Mouse (Mus musculus) embryonic facial prominence, embryonic 11.5 days (tissue): ENCODE data around the gene Fthl17b. TPM values are rescaled to one million over a fixed set of nuclear protein-coding genes. Genes with fewer than 3 reads are reported as not detected.
A peak's percentile ranks its signal among the peaks of the same experiment; 100 is the strongest.
"Not testable (repeated sequence)": the region's sequence is repeated elsewhere in the genome, so short reads cannot be mapped to it uniquely, and the experiment has no call there.

Source experiments
- ATAC-seq: fragments of 200-750 bp; cut with Nextera tagmentation; replicated peaks from 2 replicates; pipeline ENCODE4 v1.8.0; 2017; ENCODE audit warnings: low read depth; ENCODE audit not compliant: insufficient number of reproducible peaks, low FRiP score, low TSS enrichment
- DNase-seq: peaks from one replicate; pipeline ENCODE4 v3.0.0-alpha.2; 2015; ENCODE audit warnings: low spot score
- H3K27ac ChIP-seq: fragments of 300-500 bp; sonication (generic); replicated peaks from 2 replicates; pipeline ENCODE4 v1.5.1; 2014; ENCODE audit warnings: mild to moderate bottlenecking, low read depth, low read length, control low read depth
- H3K27me3 ChIP-seq: fragments of 300-500 bp; sonication (generic); 2 replicates; pipeline ENCODE4 v1.6.1; 2014; ENCODE audit warnings: mild to moderate bottlenecking, low read length, moderate library complexity, mixed read lengths; ENCODE audit not compliant: control insufficient read depth, insufficient read depth
- H3K36me3 ChIP-seq: fragments of 300-500 bp; sonication (generic); replicated peaks from 2 replicates; pipeline ENCODE4 v1.6.1; 2014; ENCODE audit warnings: low read depth, mild to moderate bottlenecking, low read length, moderate library complexity, mixed read lengths; ENCODE audit not compliant: control insufficient read depth, insufficient read depth
- H3K4me1 ChIP-seq: fragments of 300-500 bp; sonication (generic); 2 replicates; pipeline ENCODE4 v1.6.1; 2014; ENCODE audit warnings: low read length, mixed read lengths; ENCODE audit not compliant: control insufficient read depth, insufficient read depth
- H3K4me2 ChIP-seq: fragments of 300-500 bp; sonication (generic); 2 replicates; pipeline ENCODE4 v1.6.1; 2014; ENCODE audit warnings: low read depth, mild to moderate bottlenecking, control low read depth, low read length, moderate library complexity
- H3K4me3 ChIP-seq: fragments of 300-500 bp; sonication (generic); 2 replicates; pipeline ENCODE4 v1.5.1; 2014; ENCODE audit warnings: low read depth, low read length, control low read depth
- H3K9ac ChIP-seq: fragments of 300-500 bp; sonication (generic); replicated peaks from 2 replicates; pipeline ENCODE4 v1.6.1; 2014; ENCODE audit warnings: mild to moderate bottlenecking, control low read depth, low read length
- H3K9me3 ChIP-seq: fragments of 300-500 bp; sonication (generic); replicated peaks from 2 replicates; pipeline ENCODE4 v1.6.1; 2016; ENCODE audit warnings: mild to moderate bottlenecking, low read length, inconsistent platforms, mixed read lengths; ENCODE audit not compliant: control insufficient read depth
- WGBS: fragments of 180-500 bp; shearing (Covaris S2); extraction: QIAGEN DNeasy Blood & Tissue Kit; methylation state at CpG from one replicate; pipeline ENCODE4 v1.1.7; 2014; 5-methylcytosine and 5-hydroxymethylcytosine counted together
- polyA plus RNA-seq: library from polyadenylated mRNA; unstranded; fragments of >200 nt; fragmentation: Nextera tagmentation; extraction: Ambion mirVana; gene quantifications from 2 replicates; pipeline ENCODE4 v1.2.1, GENCODE M21; 2014

Fthl17b gene
- polyA plus RNA-seq, result not detected in 2 replicates

GRCm38 (mm10) chrX:8962875-8963274, at the start of gene Fthl17b:
TSS of gene Fthl17b (minus strand) at chrX:8962975.
- H3K4me3 ChIP-seq, H3K4me2 ChIP-seq, H3K4me1 ChIP-seq, H3K27ac ChIP-seq, H3K9ac ChIP-seq, H3K36me3 ChIP-seq, DNase-seq, ATAC-seq, H3K9me3 ChIP-seq, H3K27me3 ChIP-seq: not testable (repeated sequence)
- 91% methylated on average over 4 of the region's 11 CpGs for WGBS

- H3K9me3 ChIP-seq, H3K4me2 ChIP-seq, H3K27ac ChIP-seq, H3K4me3 ChIP-seq, ATAC-seq, H3K9ac ChIP-seq, H3K4me1 ChIP-seq, H3K36me3 ChIP-seq, H3K27me3 ChIP-seq, DNase-seq: not testable (repeated sequence)
- no CpG with 5 or more reads among the region's 9 CpGs for whole genome bisulfite sequencing
Measured at GRCm38 (mm10) chrX:8986655-8987054, 23.9 kb upstream of the Fthl17b start, which contains the start of gene Fthl17d. TSS of gene Fthl17d (minus strand) at chrX:8986755.

- H3K4me1 ChIP-seq, H3K36me3 ChIP-seq, H3K9me3 ChIP-seq, H3K27ac ChIP-seq, H3K4me3 ChIP-seq, DNase-seq, H3K9ac ChIP-seq, H3K27me3 ChIP-seq, ATAC-seq, H3K4me2 ChIP-seq: not testable (repeated sequence)
- no CpG with 5 or more reads among the region's 11 CpGs for WGBS
Measured at GRCm38 (mm10) chrX:8976459-8976858, 13.7 kb upstream of the Fthl17b start, which contains the start of gene Fthl17c. TSS of gene Fthl17c (minus strand) at chrX:8976559.

GRCm38 (mm10) chrX:8964618-8965017, 1.8 kb upstream of the Fthl17b start:
- DNase-seq, H3K9ac ChIP-seq, H3K27ac ChIP-seq, H3K4me2 ChIP-seq, H3K27me3 ChIP-seq, H3K9me3 ChIP-seq, H3K4me1 ChIP-seq, H3K36me3 ChIP-seq, H3K4me3 ChIP-seq, ATAC-seq: not testable (repeated sequence)
- WGBS, result 35% methylated on average over 4 of the region's 4 CpGs

DNA sequence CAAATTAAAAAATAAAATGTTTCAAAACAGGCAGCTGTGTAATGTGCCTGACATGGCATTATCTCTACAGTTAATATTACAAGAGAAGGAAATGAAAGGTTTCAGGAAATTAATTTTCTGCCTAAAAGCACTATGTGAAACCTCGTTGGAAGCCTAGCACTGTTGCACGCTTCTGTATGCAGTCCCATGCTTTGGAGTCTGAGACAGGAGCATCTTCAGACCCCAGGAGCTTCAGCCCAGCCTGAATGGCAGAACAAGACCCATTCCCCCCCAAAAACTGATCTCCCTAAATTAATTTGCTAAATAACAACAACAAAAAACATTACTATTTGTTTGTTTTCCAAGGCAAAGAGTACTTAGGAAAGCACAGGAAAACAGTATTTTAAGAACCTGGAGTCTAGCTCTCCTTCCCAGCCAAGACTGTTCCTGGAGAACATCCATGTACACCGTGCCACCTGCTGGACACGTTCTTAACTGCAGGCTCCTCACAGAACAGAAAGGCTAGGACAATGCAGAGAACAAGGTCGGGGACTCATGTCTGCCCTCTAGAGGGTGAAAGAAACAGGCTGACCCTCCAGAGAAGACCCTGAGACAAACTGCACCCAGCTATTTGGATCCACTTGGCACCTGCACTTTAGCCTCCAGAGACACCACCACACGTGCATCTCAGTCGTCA, 14.5 kb downstream of the Fthl17b start:
- H3K27ac ChIP-seq, H3K4me1 ChIP-seq, H3K4me2 ChIP-seq, H3K27me3 ChIP-seq, H3K36me3 ChIP-seq, H3K9ac ChIP-seq, H3K4me3 ChIP-seq, H3K9me3 ChIP-seq: not testable (repeated sequence)
- 18% methylated on average over 7 of the region's 7 CpGs for WGBS
- DNase-seq (peak; percentile 82), ATAC-seq (0 out of 2 replicates have a peak, but pooled peaks have one; percentile 80)

DNA sequence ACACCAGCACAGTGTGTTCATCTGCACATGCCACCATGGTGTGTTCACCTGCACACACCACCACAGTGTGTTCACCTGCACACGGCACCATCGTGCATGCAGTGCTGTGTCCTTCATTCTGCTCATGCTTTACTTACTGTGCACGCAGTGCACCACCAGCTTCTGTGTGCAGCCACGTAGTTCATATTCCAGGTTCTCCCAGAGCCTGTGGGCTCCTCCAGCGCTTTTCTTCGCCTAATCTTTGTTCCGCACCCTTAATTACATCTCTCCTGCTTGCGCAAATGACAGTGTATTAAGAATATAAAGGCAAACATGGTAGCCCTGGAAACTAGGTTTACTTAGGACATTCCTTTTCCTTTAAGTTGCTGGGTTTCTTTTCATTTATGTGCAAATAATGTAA, 18.7 kb downstream of the Fthl17b start:
- Histone ChIP-seq H3K9me3 (no peaks in the 10 kb centered on the region), H3K4me1 (no peaks in the 10 kb centered on the region), H3K27me3 (no peaks in the 10 kb centered on the region), H3K27ac (no peak overlapping the region), H3K9ac (no peak overlapping the region), H3K4me2 (no peak overlapping the region), H3K36me3 (no peaks in the 10 kb centered on the region), H3K4me3 (no peak overlapping the region)
- 78% methylated on average over 8 of the region's 8 CpGs for WGBS
- no peak for DNase-seq
- ATAC-seq, result no peak

GRCm38 (mm10) chrX:8927308-8927707, 35.5 kb downstream of the Fthl17b start:
- no peak overlapping the region for H3K9ac ChIP-seq
- 51% methylated on average over 4 of the region's 4 CpGs for WGBS
- H3K4me3 ChIP-seq, result no peak overlapping the region
- ATAC-seq (no peak), DNase-seq (peak; percentile 1)
- no peak overlapping the region for H3K4me2 ChIP-seq
- no peaks in the 10 kb centered on the region for H3K9me3 ChIP-seq
- H3K36me3 ChIP-seq, result no peaks in the 10 kb centered on the region
- no peaks in the 10 kb centered on the region for H3K27me3 ChIP-seq
- H3K4me1 ChIP-seq, result no peaks in the 10 kb centered on the region
- H3K27ac ChIP-seq, result no peak overlapping the region

DNA sequence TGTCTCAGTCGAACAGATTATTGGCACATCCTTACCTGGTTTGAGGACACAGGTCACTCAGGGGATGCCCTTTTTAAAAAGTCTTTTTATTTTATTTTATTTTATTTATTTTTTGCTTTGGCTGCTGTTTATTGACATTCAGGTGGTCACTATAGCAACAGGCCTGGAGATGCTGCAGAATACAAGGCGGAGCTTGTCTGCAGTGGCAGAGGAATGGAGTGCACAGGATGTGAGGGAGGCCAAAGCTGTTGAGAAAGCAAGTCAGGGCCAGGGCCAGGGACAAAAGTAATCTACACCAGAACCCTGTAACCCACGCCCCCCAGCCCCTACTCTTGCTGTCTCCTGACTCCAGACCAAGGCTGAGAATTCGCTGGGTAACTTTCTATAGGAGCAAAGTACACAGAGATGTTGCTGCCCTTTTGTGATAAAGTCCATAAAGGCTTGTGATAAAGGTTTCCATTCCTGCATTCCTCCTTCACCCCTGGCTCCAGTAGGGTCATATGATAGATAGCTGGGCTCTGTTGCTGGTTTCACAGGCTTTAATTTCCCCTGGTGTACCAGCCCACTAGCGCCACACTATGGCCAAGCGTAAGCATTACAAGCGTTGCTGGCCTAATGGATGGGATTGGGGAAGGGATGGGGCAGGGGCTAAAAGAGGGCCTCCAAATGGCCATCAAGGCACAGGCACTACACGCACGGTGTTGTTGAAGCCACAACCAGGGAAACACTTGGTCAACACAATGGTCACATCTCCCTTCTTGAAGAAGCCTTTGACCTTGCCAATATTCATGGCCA, 40.8 kb downstream of the Fthl17b start:
- H3K4me2 ChIP-seq, result no peak overlapping the region
- 56% methylated on average over 9 of the region's 9 CpGs for WGBS
- H3K27ac ChIP-seq, result no peak overlapping the region
- DNase-seq (no peak), ATAC-seq (no peak)
- no peak overlapping the region for H3K9ac ChIP-seq
- no peaks in the 10 kb centered on the region for H3K4me1 ChIP-seq
- no peaks in the 10 kb centered on the region for H3K36me3 ChIP-seq
- no peaks in the 10 kb centered on the region for H3K9me3 ChIP-seq
- no peak overlapping the region for H3K4me3 ChIP-seq
- H3K27me3 ChIP-seq, result no peaks in the 10 kb centered on the region
